Mouse (Mus musculus): Measurements from ENCODE around the gene Harbi1.

Harbi1 gene

GRCm38 (mm10) chr2:91710272-91711234 is at the start of gene Harbi1, which contains the start of gene Atg13:
Gene Harbi1 (plus strand): TSS chr2:91710852.
Gene Atg13 (minus strand): TSS chr2:91710576.
- peak; percentile 96 for DNase-seq (ENCODE audit: low read depth)

- DNase-seq (ENCODE audit: low read depth): no peak
These were observed 49.7 kb upstream of the Harbi1 start for GRCm38 (mm10) chr2:91660981-91661380.

- DNase-seq (ENCODE audit: low read depth): no peak
These were observed 45.9 kb upstream of the Harbi1 start for GRCm38 (mm10) chr2:91664780-91665179.

- DNase-seq (ENCODE audit: low read depth): no peak
These were observed 44.2 kb upstream of the Harbi1 start for GRCm38 (mm10) chr2:91666386-91666910.

- no peak for DNase-seq (ENCODE audit: low read depth)
These were observed 42.9 kb upstream of the Harbi1 start for GRCm38 (mm10) chr2:91667747-91668146.

GRCm38 (mm10) chr2:91669326-91669725 is 41.3 kb upstream of the Harbi1 start:
- no peak for DNase-seq (ENCODE audit: low read depth)

GRCm38 (mm10) chr2:91670038-91670437 is 40.6 kb upstream of the Harbi1 start:
- no peak for DNase-seq (ENCODE audit: low read depth)

- no peak for DNase-seq (ENCODE audit: low read depth)
These were observed 37.1 kb upstream of the Harbi1 start for GRCm38 (mm10) chr2:91673587-91673986.

GRCm38 (mm10) chr2:91674895-91675294 is 35.8 kb upstream of the Harbi1 start:
- DNase-seq (ENCODE audit: low read depth): no peak

- no peak for DNase-seq (ENCODE audit: low read depth)
These were observed 34.2 kb upstream of the Harbi1 start for GRCm38 (mm10) chr2:91676420-91676819.

- no peak for DNase-seq (ENCODE audit: low read depth)
These were observed 33.7 kb upstream of the Harbi1 start for GRCm38 (mm10) chr2:91676961-91677360.

- DNase-seq (ENCODE audit: low read depth): peak; percentile 54
These were observed 27.8 kb upstream of the Harbi1 start for GRCm38 (mm10) chr2:91682850-91683249.

GRCm38 (mm10) chr2:91683919-91684318 is 26.7 kb upstream of the Harbi1 start:
- no peak for DNase-seq (ENCODE audit: low read depth)

- DNase-seq (ENCODE audit: low read depth): no peak
These were observed 21.2 kb upstream of the Harbi1 start for GRCm38 (mm10) chr2:91689452-91689851.

GRCm38 (mm10) chr2:91695436-91696224 is 15.0 kb upstream of the Harbi1 start:
- DNase-seq (ENCODE audit: low read depth): no peak

GRCm38 (mm10) chr2:91696225-91696590 is 14.4 kb upstream of the Harbi1 start:
- no peak for DNase-seq (ENCODE audit: low read depth)

GRCm38 (mm10) chr2:91699225-91699624 is 11.4 kb upstream of the Harbi1 start:
- DNase-seq (ENCODE audit: low read depth): no peak

- DNase-seq (ENCODE audit: low read depth): no peak
These were observed 9.3 kb upstream of the Harbi1 start for GRCm38 (mm10) chr2:91701366-91701765.

- DNase-seq (ENCODE audit: low read depth): peak; percentile 17
These were observed 4.9 kb upstream of the Harbi1 start for GRCm38 (mm10) chr2:91705736-91706135.

- no peak for DNase-seq (ENCODE audit: low read depth)
These were observed 4.2 kb upstream of the Harbi1 start for GRCm38 (mm10) chr2:91706456-91706855.

- DNase-seq (ENCODE audit: low read depth): no peak
These were observed 2.3 kb upstream of the Harbi1 start for GRCm38 (mm10) chr2:91708361-91708760.

- no peak for DNase-seq (ENCODE audit: low read depth)
These were observed 739 bp downstream of the Harbi1 start for GRCm38 (mm10) chr2:91711256-91711925.
